Mouse (Mus musculus) right cerebral cortex, postnatal 14 days (tissue): ENCODE measurements around the gene Mslnl.

Source experiments
- DNase-seq: peaks from one replicate; pipeline ENCODE4 v3.0.0; 2022

Gene Mslnl

GRCm38 (mm10) chr17:25748238-25748637 lies 12.4 kb downstream of the Mslnl start:
- no peak for DNase-seq

GRCm38 (mm10) chr17:25749314-25749713 lies 13.5 kb downstream of the Mslnl start:
- no peak for DNase-seq

GRCm38 (mm10) chr17:25751446-25751845 lies 15.6 kb downstream of the Mslnl start:
- DNase-seq = peak; percentile 64

- no peak for DNase-seq
Observed at GRCm38 (mm10) chr17:25754241-25754640, 18.4 kb downstream of the Mslnl start, which contains the start of gene Msln. Gene Msln (minus strand): TSS chr17:25754378.

GRCm38 (mm10) chr17:25755086-25755485 lies 19.2 kb downstream of the Mslnl start:
- DNase-seq = no peak

GRCm38 (mm10) chr17:25755627-25756377 lies 20.0 kb downstream of the Mslnl start:
- DNase-seq = no peak

GRCm38 (mm10) chr17:25756378-25757242 lies 20.8 kb downstream of the Mslnl start:
- DNase-seq = no peak

GRCm38 (mm10) chr17:25757691-25758090 lies 21.8 kb downstream of the Mslnl start:
- no peak for DNase-seq

- DNase-seq = no peak
Observed at GRCm38 (mm10) chr17:25760148-25760547, 24.3 kb downstream of the Mslnl start.

GRCm38 (mm10) chr17:25761561-25761970 lies 25.7 kb downstream of the Mslnl start:
- no peak for DNase-seq

- DNase-seq = no peak
Observed at GRCm38 (mm10) chr17:25762591-25762990, 26.7 kb downstream of the Mslnl start.

- DNase-seq = no peak
Observed at GRCm38 (mm10) chr17:25765886-25766285, 30.0 kb downstream of the Mslnl start.

GRCm38 (mm10) chr17:25769331-25769730 lies 33.5 kb downstream of the Mslnl start:
- DNase-seq = no peak

- DNase-seq = peak; percentile 98
Observed at GRCm38 (mm10) chr17:25773549-25774120, 37.8 kb downstream of the Mslnl start, which contains the start of gene Narfl. Gene Narfl (plus strand): TSS chr17:25773776.

- no peak for DNase-seq
Observed at GRCm38 (mm10) chr17:25775318-25776062, 39.6 kb downstream of the Mslnl start.

GRCm38 (mm10) chr17:25777948-25778347 lies 42.1 kb downstream of the Mslnl start:
- no peak for DNase-seq

GRCm38 (mm10) chr17:25781339-25781738 lies 45.5 kb downstream of the Mslnl start:
- no peak for DNase-seq

- no peak for DNase-seq
Observed at GRCm38 (mm10) chr17:25783086-25783485, 47.2 kb downstream of the Mslnl start.

GRCm38 (mm10) chr17:25783861-25784574 lies 48.2 kb downstream of the Mslnl start:
- no peak for DNase-seq

- DNase-seq = peak; percentile 99
Observed at GRCm38 (mm10) chr17:25785281-25785745, 49.5 kb downstream of the Mslnl start, which contains the start of gene Haghl. Gene Haghl (minus strand): TSS chr17:25785673.

GRCm38 (mm10) chr17:25786280-25786679 lies 50.4 kb downstream of the Mslnl start, which contains the start of gene Ccdc78:
Gene Ccdc78 (plus strand): TSS chr17:25786580.
- no peak for DNase-seq
